Mouse (Mus musculus): Measurements from ENCODE around the gene Rhbdd1. TPM values are rescaled to one million over a fixed set of nuclear protein-coding genes. Genes with fewer than 3 reads are reported as not detected.

Gene Rhbdd1
- polyA plus RNA-seq (2015; fragmentation: Nextera tagmentation; extraction: Ambion mirVana), result 6.5 and 10.3 TPM in 2 replicates

GRCm38 (mm10) chr1:82316111-82316745 lies at the start of gene Rhbdd1:
TSS of gene Rhbdd1 (plus strand) at chr1:82316452.

DNA sequence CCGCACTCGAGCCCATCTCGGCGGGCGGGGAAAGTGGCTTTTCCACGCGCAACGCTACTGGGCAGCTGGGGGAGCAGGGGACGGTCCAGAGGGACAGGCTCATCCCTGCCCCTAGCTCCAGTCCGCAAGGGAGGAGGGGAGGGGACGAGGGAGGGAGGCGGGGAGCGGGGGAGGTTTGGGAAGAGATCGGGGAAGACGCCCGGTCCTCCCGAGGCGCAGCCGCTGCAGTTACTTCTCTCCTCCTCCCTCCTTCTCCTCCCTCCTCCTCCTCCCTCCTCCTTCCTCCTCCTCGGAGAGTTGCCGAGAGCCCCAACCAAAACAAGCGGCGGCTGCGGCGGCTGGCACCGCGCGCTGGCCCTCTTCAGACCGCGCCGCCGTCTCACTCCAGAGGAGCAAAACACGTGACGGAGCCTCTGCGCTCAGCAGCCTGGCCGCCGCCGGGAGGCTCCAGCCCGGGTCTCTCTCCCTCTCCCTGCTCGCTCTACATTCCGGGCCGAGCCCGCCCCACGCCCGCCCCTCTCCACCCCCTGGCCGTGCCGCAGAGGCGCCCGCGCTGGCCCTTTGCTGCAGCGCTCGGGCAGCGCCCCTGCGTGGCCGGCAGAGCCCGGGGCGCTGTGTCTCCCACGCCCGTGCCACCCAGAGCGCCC lies 25.0 kb upstream of the Rhbdd1 start, which contains the start of gene Irs1:
TSS of gene Irs1 (minus strand) at position 266 of the 647 bp plus-strand sequence.

Small RNAs within 50 kb of the gene (microRNA-seq; reads per million reads assigned to microRNA genes)
- gene Gm22112 (ENCODE audit: borderline replicate concordance, insufficient number of aligned reads), result not detected

Other genes with a start within 250 kb of the Rhbdd1 start
- gene Gm9747, start 83.3 kb upstream of the Rhbdd1 start, polyA plus RNA-seq (2015; fragmentation: Nextera tagmentation; extraction: Ambion mirVana), result 6.8 and 9.7 TPM in 2 replicates
- gene Irs1, start 25.0 kb upstream of the Rhbdd1 start, polyA plus RNA-seq (2015; fragmentation: Nextera tagmentation; extraction: Ambion mirVana), result 2.0 and 2.3 TPM in 2 replicates

Measured in adrenal gland, postnatal 0 days (tissue).